Mouse (Mus musculus) gastrocnemius, adult 18-20 months (tissue): Measurements from ENCODE around the gene Cpeb2. TPM values are rescaled to one million over a fixed set of nuclear protein-coding genes. Genes with fewer than 3 reads are reported as not detected.

Experiments
- DNase-seq: peaks from one replicate; pipeline ENCODE4 v3.0.0; 2021; ENCODE audit warnings: low spot score
- total RNA-seq, 2 experiments: library from RNA; stranded (reverse); gene quantifications; 2 replicates each; pipeline ENCODE4 v1.2.3; 2021

The Cpeb2 gene
- total RNA-seq, 2 experiments from 2014 or later = 22.2 to 30.8 TPM

DNA sequence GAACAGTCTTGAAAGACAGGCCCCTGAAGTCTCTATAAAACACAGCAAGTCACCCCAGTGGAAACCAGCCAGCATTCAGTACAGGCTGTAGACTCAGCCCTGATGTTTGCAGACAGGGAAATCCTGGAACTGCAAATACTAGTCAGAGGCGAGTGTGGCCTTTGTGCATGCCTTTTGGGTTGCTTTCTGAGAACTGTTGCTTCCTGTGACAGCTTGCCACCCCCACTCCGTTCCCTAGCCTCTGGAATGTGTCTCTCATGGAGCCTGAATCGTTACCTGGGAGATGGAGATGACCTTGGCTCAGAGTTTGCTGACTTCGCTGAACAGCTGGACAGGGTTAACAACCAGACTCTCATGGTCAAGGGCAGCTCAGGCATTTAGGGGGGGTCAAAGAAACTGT, 77.0 kb downstream of the Cpeb2 start:
- DNase-seq = no peak

DNA sequence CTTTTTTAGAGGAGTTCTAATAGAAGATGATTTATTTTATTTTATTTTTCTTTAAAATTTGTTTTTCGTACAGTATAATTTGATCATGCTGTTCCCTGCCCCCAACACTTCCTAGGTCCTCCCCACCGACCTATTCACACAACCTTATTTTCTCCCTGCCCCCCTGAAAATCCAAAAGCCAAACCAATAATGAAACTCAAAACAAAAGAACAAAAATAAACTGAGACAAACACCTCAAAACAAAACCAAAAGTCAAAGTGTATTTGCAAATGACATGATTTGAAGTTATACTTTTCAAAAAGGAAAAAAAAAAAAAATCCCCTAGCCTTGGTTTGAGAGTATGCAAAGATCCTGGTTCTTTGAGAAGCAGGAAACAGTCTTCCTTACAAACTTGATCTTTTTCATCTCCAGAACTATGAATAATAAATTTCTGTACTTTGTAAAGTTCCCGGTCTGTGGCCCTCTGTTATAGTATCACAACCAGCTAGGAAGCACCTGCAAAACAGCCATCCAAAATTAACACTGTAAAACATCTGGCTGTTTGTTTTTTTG, 91.4 kb downstream of the Cpeb2 start:
- no peak for DNase-seq

DNA sequence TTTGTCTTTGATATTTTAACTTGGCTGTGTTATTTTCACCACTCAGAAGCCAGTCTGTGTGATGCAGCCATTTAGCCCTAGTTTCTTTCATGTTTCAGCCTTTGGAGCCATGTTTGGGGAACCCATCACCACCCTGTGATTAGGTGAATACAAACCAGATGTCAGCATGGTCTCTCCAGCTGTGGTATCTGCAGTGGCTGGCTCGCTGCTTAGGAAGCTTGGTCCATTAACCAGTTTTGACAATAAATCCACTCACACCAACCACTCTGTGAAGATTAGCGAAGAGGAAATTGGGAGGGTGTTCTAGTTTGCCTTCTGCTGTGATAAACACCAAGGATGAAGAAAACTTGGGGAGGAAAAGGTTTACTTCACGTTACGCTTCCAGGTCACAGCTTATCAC, 92.6 kb downstream of the Cpeb2 start:
- DNase-seq = no peak

DNA sequence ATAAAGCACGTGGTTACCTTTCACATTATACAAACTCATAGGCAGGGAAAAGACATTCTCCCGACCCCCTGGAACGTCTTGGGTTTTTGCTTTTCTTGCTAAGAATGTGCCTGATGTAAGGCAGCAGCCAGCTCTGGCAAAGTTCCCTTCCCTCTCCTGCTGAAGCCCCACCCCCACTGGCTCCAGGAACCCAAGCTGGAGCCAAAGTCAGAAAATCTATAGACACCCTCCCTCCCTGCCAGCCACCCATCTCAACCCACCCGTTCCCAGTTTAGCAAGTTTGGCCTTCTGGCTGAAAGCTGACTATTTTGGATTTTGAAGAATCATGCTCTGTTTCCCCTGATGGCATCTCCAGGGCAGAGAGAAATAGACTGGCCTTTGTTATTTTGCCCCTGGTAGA, 95.6 kb downstream of the Cpeb2 start:
- DNase-seq = no peak

DNA sequence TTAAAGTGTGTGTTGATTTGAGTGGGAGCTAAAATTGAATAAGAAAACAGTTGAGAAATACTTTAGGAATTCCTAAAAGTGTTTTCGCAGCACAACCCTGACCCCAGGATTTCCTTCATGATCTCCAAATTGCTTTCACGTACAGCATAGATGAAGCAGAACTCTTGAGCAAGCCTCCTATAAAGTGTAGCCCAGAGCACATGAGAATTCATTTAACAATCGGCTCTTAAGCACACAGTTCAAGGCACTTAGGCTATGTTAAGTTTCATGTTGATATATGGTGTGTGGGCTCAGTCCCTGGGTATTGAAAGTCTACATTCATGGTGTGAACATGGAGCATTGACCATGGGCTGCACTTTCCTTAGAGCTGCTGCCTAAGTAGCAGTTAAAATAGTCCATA, 97.3 kb downstream of the Cpeb2 start:
- no peak for DNase-seq

DNA sequence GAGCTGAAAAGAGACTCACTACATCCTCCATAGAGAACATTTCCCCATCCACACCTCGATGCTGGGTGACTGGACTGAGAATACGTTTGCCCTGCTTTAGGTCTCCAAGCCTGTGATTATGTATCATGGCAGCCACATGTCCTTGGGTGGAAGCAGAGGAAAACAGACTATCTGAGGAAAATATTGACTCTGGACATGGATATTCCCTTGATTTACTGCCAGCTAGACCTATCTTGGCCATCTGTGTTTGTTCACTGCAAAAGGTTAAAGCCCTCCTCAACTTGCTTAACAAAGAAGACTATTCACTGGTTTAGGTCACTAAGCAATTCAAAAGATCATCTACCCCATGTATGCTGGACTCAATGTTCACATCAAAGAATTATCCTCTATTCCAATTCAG, 101.5 kb downstream of the Cpeb2 start:
- no peak for DNase-seq

DNA sequence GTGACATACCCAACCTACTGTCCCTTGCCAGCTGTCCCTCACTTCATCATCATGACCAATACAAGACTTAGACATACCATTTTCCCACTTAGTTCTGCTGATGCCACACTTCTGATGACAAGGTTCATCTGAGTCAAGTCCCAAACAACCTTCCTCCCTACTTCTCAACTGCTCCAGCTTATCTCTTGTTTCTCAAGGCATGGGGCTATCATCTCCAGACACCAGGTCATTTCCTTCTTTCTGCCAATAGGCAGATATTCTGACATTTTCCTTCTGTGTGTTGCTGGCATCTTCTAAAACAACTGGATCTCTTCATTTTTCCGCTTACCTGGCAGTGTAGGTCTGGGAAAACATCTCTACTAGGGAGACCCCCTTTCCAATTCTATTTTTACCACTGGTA, 104.2 kb downstream of the Cpeb2 start:
- no peak for DNase-seq

DNA sequence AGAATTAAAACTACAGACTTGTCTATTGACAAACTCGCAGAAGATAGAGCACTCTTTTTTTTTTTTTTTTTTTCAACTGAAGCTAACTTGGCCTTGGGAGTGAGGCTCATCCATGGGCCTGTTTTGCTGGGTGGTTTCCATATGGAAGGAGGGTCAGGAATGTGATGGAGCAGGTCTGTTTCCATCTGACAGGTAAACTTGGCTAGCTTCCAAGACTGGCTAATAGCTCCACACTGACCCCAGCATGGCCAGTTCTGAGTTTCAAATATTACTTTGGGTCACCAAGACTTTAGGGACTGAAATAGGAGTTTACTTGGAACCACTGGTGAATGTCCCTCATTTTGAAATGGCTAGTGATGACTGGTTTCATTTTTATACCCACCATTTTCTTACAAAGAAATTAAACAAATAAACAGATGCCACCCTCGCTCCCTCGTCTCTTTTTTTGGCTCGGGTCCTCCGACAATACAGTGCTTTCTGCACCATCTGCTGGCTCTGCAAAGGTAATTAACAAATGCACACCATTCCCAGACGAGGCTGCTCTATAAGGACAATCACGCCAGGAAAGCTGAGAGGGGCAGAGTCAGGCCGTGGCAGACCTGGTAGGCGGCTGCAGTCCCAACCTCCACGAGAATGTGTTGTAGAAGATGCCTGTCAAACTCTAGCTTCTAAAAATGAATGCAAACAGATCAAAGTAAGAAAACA, 106.0 kb downstream of the Cpeb2 start:
- DNase-seq = no peak
